Mouse (Mus musculus): Measurements from ENCODE around the gene Tspan5. TPM values are rescaled to one million over a fixed set of nuclear protein-coding genes. Genes with fewer than 3 reads are reported as not detected.

Gene Tspan5
- total RNA-seq, 2 experiments from 2014 or later = 256 to 284 TPM

DNA sequence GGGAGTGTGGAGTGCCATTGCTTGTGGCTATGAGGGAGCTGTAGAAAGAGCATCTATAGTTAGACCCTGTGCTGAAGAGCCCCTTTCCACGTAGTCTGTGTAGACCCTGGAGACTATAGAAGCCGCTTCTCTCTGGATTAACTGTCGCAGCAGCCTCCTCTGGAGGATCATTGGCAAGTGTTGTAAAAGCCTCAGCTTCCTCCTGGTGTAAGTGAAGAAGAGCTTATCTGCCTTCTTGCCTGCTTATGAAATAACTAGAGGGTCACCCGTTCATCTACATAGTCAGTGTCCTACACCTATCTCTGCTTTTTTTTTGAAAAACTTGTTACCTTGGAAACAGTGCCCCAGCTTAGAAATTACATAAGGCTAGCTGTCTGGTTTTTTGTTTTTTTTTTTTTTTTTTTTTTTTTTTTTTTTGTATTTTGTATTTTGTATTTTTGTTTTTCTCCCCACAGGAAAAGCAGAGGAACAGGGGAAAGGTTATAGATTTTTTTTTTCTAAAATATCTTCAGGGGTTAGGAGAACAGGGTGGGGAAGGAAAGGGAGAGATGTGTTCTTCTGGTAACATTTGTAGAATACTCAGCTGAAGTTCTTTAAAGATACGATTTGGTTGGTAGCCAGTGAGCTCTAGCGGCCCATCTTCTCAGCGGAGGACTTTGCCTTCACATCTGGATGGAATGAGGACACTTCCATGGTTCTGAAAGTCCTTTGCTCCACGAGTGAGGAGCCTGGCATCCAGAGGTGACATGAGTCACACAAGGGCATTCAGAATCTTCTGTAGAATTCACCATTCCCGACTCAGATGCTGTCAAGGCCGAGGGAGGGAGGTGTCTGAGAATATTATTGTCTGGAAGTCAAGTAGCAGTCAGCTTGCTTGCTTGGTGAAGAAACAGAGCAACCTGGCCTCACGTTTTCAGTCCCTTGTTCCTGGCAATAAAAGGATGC lies 62.4 kb downstream of the Tspan5 start:
- no peak for DNase-seq (ENCODE audit: low spot score in 2 of 2)

DNA sequence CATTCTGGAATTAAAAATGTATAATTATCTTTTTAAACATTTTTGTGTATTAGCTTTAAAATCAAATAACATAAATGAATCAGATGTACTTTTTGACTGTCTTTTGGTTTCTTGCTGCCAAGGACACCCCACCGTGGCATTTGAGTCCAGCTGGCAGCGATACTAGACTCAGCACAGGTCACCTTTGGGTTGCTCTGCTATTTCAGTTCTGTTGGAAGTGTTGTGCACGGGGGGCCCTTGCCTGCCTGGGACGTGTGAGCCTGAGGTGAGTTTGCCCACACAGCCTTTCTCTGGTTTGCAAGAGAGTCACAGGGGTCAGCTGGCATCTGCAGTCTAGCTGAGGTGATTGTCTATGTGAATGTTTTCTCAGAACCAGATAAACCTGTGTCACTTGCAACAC lies 65.8 kb downstream of the Tspan5 start:
- no peak for DNase-seq (ENCODE audit: low spot score in 2 of 2)

DNA sequence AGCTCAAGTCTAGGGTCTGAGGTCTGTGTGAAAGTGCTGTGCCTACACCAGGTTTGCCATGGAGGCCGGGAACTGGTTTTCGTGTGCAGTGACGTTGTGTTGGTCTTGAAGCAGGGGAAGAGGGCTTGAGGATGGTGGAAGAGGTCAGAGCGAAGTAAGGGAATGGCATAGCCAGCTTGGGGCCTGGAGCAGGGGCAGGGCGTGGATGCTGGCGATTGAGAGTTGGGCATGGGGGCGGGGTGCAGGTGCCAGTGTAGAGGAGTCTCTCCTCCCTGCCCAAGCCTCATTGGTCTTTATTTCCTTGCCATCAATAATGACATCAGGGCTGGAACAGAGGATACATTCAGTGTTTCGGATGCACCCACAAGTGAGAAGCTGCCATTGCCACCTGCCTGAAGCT lies 67.5 kb downstream of the Tspan5 start:
- no peak for DNase-seq (ENCODE audit: low spot score in 2 of 2)

DNA sequence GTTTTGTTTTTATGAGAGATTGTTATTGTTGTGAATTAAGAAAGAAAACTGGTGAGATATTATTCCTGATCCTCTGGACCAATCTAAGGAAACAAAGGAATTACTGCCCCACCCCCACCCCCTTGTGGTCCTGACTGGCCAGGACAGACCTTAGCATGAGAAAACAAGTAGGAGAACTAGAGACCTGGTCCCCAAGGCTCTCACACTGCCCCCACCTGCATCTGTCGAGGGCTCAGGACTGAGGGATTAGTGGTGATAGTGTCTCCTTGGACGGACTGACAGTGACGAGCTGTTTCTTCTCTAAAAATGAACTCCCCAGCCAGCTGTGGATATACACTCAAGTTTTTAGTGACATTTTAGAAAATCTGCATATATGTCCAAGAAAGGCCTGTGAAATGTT lies 70.6 kb downstream of the Tspan5 start:
- DNase-seq (ENCODE audit: low spot score in 2 of 2) = no peak

DNA sequence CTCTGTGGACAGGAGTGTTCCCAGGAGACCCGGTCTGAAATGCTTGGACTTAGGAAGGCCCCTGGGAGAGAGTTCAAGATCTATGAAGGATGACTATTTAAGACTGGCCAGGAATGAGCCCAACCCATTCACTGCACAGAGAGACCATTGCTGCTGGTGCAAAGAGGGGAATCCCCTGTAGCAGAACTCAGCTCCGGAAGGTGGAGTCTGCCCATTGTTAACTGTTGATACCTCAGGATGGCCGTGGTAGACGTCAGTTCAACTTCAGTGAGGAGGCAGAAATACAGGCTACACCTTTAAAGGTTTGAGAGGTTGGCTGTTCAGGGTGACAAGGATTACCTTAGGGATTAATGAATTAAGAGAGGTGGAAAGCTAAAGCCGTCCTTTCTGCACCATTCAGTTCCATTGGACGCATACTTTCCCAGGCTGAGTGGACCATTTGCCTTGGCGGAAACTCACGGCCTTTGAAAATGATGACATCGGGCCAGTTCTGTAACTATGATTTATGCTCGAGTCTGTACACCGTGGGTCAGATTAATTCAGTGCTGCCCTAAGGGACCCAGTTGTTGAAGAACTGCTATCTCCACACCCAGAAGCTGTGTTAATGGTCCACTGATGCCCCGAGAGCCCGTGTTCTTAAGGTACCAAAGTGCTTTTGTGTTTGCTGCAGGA lies 71.3 kb downstream of the Tspan5 start:
- no peak for DNase-seq (ENCODE audit: low spot score in 2 of 2)

DNA sequence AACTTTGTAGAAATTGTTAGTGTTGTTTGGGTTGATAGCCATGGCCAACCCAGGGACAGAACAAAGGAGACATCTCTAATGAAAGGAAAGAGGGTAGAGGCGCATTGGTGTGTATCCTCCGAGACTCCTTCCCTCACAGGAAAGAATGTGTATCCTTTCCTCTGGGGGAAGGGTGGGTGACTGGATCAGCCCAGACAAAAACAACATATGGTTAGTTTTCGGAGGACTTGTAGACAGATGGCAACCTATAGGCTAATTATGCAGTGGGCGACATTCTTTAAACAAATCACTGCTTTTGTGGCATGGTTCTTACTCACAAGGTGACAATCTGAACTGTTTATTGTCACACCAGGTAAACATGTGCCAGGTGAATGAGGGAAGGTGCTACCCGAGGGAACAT lies 72.5 kb downstream of the Tspan5 start:
- DNase-seq (ENCODE audit: low spot score in 2 of 2) = peak in 1 of 2 experiments; percentile 25

DNA sequence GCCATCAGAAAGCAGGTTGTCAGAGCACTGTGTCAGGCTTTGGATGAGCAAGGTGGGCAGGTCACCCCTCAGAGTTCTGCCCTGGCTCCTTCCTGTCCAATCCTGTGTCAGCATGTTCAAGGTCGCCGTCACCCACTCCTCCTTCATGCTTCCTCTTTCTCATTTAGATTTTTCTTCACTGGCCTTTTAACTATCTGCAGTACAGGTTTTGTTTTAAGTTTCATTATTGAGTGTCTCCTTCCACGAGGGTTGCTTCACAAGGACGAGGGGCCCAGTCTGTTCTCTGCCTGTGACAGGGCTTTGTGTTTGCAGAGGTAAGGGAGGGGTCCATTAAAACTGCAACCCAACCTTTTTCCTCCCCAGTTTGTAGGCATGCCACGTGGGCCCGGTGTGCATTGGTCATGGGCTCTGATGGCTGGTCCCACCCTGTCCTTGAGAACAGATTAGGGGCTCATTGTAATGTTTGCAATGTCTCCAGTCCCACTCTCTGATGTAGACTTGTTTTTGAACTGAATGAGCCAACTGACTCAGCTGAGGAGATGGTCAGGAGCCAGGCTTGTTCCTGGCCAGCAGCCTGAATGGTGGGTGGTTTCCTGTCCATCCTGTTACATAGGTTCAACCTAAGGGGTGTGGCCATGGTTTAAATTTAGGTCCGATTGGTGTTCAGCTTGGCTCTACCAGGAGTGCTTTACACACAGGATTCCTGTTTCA lies 73.3 kb downstream of the Tspan5 start:
- DNase-seq (ENCODE audit: low spot score in 2 of 2) = peak in 1 of 2 experiments; percentile 25

DNA sequence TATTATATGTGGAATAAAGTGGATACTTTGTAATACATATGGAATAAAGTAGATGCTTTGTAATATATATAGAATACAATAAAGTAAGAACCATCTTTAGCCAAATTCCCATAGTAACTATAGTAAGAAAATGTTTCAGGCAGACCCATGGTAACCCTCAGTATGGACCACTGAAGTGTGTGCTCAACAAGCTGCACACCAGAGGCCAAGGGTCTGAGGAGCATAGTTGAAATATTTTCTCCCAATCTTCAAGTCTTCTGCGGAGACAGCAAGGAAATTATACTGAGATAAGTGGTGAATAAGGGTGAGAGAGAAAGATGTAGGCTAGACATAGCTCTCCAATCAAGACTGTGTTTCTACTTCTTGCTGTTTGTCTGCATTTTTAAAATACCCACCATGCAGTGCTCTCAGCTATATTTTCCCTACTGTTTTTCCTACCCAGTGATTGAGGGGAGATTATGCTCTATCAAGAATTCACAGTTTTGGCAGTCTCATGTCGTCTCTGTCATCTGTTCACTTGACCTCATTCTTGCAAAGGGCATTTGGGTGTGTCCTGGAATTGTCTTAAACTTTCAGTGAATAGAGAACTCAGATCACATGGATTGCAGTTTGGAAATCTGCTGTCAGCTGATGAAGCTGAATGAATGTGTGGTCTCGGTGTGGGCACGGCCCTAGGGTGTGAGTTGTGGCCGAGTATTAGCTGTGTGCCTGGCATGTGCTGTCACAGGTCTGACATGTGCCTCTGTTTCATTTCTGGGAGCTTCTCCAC lies 75.1 kb downstream of the Tspan5 start:
- DNase-seq (ENCODE audit: low spot score in 2 of 2) = no peak

DNA sequence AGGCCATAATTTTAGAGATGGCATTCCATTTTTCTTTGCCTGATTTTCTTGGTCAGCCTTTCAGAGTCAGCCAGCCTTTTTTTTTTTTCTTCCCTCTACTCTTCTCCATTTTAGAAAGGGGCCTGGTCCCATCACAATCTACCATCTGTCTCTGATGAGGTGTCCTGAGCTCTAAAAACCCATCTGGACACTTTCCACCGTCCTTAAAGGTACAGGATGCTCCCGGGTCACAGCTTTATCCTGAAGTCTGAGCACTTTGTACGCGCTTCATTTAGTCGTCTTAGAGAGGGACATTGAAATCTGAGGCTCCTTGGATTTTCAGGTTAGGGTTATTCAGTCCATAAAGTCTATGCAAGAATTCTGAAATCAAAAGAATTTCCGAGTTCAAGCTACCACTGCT lies 77.9 kb downstream of the Tspan5 start:
- DNase-seq (ENCODE audit: low spot score in 2 of 2) = no peak

DNA sequence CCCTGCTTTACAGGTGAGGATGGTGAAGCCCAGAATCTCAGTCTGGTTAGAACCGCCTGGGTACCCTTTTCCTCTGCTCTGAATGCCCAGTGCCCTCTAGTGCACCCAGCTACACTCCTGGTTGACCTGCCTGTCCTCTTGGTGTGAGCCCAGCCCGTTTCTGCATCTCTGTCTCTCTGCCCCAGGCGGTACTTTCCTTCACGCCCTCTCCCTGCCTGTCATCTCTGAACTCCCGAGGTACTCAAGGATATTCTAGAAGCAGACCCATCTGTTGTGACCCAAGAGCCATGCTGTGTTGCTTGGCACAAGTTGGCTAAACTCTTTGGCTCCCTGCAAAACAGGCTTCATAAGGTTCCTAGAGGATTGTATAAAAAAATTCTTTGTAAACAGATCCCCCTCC lies 78.3 kb downstream of the Tspan5 start:
- no peak for DNase-seq (ENCODE audit: low spot score in 2 of 2)

DNA sequence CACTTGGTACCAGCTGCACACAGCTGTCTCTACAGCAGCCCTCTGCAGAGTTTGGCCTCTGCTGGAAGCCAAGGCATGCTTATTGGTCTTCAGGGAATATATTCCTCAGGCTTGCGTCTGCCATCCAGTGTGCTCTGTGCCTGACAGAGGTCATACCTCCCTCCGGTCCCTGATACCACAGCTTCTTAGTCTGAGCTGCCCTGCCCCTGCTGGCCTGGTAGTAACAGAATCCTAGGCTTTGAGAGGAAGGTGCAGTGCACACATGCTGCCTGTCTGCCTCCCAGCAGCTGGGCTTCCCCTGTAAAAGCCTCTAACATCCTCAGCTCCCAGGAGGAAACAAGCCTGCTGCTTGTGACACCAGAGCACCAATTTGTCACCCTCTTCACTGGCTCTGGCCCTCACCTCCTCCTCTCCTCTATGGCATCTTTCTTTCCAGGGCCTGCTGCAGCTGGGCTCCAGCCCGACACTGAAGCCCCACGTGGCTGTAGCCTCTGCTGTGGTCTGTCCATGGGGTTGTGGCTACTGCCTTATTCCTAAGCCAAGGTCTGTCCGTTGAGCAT lies 80.0 kb downstream of the Tspan5 start:
- no peak for DNase-seq (ENCODE audit: low spot score in 2 of 2)

DNA sequence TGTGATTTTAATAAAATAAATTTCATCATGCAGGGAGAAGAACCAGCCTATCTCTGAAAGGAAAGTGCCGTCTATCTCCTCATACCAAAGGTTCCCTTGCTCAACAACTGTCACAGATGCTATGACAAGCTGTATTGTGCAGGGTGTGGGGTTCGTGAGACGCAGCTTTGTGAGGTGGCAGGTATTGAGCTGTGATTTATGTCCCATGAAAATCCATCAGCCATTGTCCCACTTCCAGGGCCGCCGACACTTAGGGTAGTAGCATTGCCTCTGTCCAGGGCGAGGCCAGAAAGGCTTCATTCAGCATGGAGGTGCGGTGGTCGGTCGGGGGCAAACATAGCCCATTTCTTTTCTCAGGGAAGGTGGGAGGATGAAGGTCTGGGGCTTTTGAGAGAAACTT lies 81.9 kb downstream of the Tspan5 start:
- no peak for DNase-seq (ENCODE audit: low spot score in 2 of 2)

DNA sequence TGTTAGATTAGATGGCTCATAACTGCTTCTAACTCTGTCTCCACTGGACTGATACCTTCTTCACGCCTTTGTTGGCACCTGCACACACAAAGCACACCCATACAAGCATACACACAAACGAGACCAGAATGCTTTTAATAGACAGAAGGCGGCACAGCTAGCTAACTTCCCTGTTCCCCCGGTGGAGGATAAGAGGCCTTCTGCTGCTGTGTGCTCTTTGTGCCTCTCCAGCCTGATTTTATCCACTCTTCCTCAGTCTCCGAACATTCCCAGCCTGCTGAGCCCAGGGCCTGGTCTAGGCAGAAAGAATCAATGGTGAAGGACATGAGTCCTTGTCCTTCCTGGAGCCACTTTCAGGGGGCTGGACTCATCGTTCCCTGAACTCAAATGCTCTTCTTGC lies 83.3 kb downstream of the Tspan5 start:
- DNase-seq (ENCODE audit: low spot score in 2 of 2) = no peak

DNA sequence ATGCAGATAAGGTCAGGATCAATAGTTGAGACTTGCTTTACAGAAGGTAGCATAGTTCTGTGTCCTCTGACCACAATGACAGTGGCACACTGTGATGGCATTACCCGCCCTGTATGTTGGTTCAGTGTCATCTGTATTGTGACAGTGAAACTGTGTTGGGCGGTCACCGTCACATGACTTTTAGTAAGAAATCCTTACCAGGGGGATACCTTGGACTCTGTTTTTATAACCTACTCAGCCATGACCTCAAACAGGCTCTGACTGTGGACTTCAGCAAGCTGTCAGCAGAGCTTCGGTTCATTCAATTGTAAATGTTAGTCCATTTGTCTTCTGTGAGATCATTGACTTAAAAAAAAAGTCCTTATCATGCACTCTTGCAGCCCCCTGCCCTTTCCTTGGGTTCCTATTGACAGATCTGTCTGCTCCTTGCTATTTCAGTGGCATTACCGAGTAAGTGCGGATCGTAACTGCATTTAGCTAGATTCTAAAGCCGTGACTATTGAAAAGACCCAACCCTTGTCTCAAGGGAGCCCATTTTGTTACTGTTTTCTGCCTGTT lies 84.3 kb downstream of the Tspan5 start:
- no peak for DNase-seq (ENCODE audit: low spot score in 2 of 2)

DNA sequence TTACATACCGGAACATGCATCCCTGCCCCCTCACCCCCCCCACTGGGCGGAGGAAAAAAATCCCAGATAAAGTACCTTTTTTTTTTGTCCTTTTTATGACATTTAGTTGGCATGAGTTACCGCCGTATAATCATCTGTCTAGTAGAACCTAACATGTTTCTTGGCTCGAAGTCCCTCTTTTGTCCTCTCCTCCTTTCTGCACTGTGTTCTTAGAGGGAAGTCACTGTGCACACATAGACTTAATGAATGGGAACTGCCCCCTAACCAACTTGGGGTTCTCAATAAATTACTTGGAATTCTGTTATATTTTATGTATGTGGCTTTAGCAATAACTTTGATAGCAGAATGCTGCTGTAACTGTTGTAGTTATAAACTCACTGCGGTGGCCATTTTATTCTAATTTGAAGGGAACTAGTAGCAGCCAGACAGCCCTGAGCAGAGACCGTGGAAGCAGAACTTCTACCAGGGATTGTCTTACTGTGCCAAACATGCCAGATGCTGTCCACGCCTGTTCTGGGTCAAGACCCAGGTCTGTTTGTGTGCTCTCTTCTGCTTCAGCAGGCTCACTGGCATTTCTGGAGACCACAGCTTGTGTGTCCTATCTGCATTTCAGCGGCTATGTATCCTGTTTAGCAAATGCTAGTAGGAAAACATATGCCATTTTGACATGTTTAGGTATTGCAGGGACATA lies 91.0 kb downstream of the Tspan5 start:
- DNase-seq (ENCODE audit: low spot score in 2 of 2) = no peak

DNA sequence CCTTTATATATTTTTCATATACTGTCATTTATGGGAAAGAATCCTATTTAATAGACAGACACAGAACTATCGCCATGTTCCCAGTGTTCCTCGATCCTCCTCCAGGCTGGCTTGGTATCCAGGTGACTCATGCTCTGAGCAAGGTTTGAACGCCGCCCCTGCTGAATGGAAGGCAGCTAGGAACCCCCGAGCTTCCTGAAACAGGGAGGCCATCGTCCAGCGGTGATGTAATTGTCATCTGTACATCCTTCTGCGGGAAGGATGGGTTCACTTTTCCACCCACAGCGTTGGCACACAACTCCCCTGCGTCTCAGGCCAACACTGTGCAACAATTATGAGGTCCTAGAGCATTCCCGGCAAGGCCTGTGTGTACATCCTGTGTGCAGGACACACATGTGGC lies 92.2 kb downstream of the Tspan5 start:
- DNase-seq (ENCODE audit: low spot score in 2 of 2) = peak; percentile 68 to 72

DNA sequence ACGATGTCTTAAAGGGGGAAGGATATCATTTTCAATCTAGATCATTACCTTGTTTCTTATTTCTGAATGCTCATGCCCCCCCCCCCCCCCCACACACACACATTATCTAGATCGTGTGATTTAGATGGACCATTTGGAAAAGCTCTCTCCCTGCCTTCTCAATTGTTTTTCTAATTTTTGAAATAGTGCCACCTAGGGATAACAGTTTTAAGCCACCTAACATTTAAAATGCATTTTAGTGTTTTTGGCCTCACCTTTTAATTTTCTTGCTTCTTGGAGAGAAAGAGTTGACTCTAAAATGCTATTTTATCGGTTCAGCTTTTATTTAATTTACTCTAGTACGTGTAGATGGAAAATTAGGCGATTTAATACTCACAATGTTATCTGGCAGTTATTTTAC lies 94.9 kb downstream of the Tspan5 start:
- DNase-seq (ENCODE audit: low spot score in 2 of 2) = no peak

DNA sequence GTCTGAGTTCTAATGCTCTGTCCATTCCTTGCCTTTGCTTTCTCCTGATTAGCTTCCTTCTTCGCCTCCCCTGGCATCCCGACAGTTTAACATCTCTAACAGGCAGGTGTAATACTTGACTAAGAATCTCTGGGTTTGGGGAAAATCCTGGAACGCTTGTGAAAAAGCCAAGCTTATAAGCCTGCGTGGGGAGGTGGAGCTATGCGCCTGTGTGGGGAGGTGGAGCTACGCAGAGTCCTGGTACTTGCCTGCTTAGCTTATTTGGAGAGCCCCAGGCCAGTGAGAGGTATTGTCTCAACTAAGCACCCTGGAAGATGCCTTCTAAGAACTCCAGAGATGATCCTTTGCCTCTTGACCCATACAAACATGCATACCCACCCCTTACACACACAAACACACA lies 95.7 kb downstream of the Tspan5 start:
- DNase-seq (ENCODE audit: low spot score in 2 of 2) = no peak

DNA sequence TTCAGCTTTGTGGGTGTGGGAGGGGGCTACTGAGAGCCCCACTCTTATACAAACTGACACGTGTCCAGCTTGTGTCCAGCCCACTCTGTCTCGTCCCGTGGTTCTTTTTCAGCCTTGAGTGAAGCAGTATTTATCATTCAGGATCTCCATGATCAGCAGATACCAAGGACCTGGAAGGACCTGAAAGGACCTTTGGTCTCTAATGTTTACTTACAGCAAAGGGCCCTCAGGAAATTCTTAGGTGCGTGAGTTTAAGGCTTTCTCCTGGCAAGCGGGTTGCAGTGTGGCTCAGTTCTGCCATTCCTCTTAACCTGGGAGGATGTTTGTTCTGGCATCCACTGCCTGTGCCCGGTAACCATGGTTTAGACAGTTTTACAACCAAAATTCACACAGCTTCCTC lies 97.7 kb downstream of the Tspan5 start:
- no peak for DNase-seq (ENCODE audit: low spot score in 2 of 2)

DNA sequence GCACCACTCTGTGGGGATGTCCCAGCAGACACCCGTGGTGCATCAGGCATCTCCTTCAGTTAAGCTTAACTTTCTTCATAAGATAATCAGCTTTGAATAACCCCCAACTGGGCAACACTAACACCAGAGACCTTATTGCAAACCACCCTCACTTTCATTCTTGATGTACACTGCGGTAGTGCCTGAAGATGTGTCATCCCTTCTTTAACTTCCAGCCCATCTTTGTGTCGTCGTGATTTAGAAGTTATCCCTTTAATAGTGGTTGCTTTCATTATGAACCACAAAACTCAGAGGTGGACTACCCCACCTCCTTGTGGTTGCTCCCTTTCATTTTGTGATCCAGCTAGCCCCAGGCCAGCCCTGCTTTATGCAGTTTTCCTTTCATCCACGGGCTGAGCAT lies 99.3 kb downstream of the Tspan5 start:
- no peak for DNase-seq (ENCODE audit: low spot score in 2 of 2)

Measured in left cerebral cortex, adult 18-20 months (tissue).